Mouse (Mus musculus): ENCODE measurements around the gene Lmntd1. TPM values are rescaled to one million over a fixed set of nuclear protein-coding genes. Genes with fewer than 3 reads are reported as not detected.
"Not testable (repeated sequence)": the region's sequence is repeated elsewhere in the genome, so short reads cannot be mapped to it uniquely, and the experiment has no call there.

The Lmntd1 gene
- polyA plus RNA-seq, 1 experiment from 2014 or later, result not detected

DNA sequence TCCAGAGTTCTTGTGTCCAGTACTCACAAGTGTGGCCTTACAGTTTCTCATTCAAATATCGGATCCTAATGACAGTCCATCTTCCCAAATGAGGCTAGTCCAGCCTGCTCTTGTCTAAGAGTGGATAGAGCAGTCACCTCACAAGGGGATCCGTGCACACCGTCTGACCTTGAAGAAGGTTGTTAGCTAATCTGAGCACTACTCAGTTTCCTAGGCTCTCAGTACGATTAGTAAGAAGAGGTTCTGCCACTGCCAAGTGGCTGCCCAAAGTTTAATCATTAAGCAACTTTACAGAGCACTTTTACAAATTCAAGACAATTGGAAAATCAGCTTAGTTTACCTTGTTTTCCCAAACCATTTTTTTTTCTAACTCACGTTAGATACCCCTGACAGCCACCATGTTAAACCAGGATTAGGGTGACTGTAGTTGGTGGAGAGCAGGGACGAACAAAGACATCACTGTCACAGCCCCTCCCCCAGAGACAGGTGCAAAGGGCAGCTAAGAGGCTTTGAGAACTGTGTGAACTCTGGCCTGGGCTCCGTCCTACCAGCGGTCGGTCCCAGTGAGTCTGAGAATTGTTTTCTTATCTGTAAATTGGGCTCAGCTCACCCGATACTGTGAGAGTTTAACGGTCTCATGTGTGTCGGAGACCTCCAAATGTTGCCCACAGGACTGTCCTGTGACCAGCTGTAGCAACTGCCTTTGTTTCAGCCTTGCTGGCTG lies 275.4 kb downstream of the Lmntd1 start:
- no peaks in the 10 kb centered on the region for H3K9me3 ChIP-seq (replicated peaks)
- 55% methylated on average over 12 of the region's 12 CpGs for WGBS (ENCODE audit: insufficient replicate concordance)
- ATAC-seq (ENCODE audit: insufficient read depth), result no peak
- H3K9ac ChIP-seq, result no peak overlapping the region
- peak overlapping the region; percentile 88; the same call in 1 of the 2 replicates for H3K4me2 ChIP-seq
- H3K4me3 ChIP-seq (replicated peaks), result no peak overlapping the region
- peak overlapping the region; percentile 80 for H3K27ac ChIP-seq (replicated peaks)
- H3K4me1 ChIP-seq (replicated peaks), result peaks cover 28% of the 10 kb centered on the region
- H3K36me3 ChIP-seq (replicated peaks), result no peaks in the 10 kb centered on the region
- H3K27me3 ChIP-seq, result peaks cover 24% of the 10 kb centered on the region

DNA sequence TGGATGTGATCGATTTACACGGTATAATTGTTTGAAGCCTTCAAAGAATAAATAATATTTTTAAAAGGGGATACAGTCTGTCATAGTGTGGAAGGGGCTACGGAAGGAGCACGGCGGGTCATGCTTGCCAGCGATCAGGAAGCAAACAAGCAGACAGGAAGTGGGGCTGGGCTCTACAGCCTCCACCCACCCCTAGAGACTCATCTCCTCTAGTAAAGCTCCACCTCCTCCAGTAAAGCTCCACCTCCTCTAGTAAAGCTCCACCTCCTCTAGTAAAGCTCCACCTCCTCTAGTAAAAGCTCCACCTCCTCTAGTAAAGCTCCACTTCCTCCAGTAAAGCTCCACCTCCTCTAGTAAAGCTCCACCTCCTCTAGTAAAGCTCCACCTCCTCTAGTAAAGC lies 276.6 kb downstream of the Lmntd1 start:
- H3K36me3 ChIP-seq (replicated peaks); H3K9ac ChIP-seq; ATAC-seq (ENCODE audit: insufficient read depth); H3K9me3 ChIP-seq (replicated peaks); H3K4me2 ChIP-seq; H3K27ac ChIP-seq (replicated peaks); H3K4me3 ChIP-seq (replicated peaks): not testable (repeated sequence)
- Histone ChIP-seq H3K4me1 (replicated peaks) (peaks cover 28% of the 10 kb centered on the region), H3K27me3 (peaks cover 24% of the 10 kb centered on the region)
- WGBS (ENCODE audit: insufficient replicate concordance), result 66% methylated on average over 6 of the region's 6 CpGs

DNA sequence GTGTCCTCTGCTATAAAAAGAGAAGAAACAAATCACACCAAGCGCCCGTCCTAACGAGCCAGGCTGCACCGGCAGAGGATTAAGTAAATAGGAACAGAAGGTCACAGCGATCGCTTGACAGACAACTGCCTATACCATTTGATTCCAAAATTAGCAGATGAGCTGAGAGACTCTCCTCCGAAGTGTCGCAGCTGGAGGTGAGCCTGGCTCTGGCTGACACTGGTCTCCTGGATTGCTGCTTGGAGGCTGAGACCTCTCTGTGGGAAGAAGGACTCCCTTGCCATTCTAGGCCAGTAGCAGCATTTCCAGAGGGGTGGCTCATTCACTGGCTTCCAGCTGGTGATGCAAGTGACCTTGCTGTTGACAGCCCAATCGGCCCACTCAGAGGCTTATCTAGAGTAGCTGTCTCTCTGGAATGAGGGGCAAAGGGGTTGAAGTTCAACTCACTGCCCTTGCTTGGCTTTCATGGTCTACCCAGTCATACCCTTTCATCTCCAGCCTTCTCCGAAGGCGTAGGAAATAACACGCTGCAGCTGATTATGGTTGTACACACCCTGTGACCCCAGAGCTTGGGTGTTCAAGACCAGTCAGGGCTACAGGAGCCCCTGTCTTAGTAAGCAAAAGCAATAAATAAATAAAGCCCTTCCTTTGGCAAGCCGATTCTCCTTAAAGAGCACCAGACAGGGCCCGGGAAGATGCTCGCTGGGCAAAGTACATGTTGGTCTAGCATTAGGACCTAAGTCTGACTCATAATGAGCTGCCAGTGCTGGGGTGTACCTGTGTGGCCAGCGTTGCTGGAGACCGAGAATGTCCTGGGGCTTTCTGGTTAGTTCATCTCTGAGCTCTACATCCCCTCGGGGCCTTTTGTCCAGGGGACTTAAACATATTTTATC lies 278.0 kb downstream of the Lmntd1 start:
- H3K4me2 ChIP-seq, result no peak overlapping the region
- WGBS (ENCODE audit: insufficient replicate concordance), result 59% methylated on average over 18 of the region's 18 CpGs
- no peaks in the 10 kb centered on the region for H3K9me3 ChIP-seq (replicated peaks)
- H3K36me3 ChIP-seq (replicated peaks), result no peaks in the 10 kb centered on the region
- no peak overlapping the region for H3K9ac ChIP-seq
- H3K27me3 ChIP-seq, result peaks cover 24% of the 10 kb centered on the region
- no peak overlapping the region for H3K4me3 ChIP-seq (replicated peaks)
- no peak for ATAC-seq (ENCODE audit: insufficient read depth)
- peaks cover 22% of the 10 kb centered on the region for H3K4me1 ChIP-seq (replicated peaks)
- H3K27ac ChIP-seq (replicated peaks), result peak overlapping the region; percentile 81

DNA sequence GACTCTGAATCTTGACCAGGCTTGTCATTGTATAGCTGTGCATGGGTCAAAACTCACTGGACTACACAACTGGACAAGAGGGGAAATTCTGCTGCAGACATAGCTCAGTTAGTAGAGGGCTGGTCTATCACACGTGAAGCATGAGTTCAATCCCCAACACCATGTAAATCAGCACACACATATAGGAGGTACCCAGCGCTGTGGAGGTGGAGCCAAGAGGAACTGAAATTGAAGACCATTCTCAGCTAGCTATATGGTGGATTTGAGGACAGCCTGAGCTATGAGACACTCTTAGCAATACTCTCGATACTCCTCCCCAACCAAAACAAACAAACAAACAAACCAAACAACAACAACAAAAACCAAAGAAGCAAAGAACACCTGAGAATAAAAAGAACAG lies 279.9 kb downstream of the Lmntd1 start:
- Histone ChIP-seq H3K9ac (no peak overlapping the region), H3K4me1 (replicated peaks) (0 out of 2 replicates have a peak, but pooled peaks cover 5% of the 10 kb centered on the region), H3K9me3 (replicated peaks) (no peaks in the 10 kb centered on the region), H3K27ac (replicated peaks) (no peak overlapping the region), H3K27me3 (peaks cover 13% of the 10 kb centered on the region), H3K36me3 (replicated peaks) (no peaks in the 10 kb centered on the region), H3K4me3 (replicated peaks) (no peak overlapping the region), H3K4me2 (no peak overlapping the region)
- 58% methylated on average over 3 of the region's 3 CpGs for WGBS (ENCODE audit: insufficient replicate concordance)
- ATAC-seq (ENCODE audit: insufficient read depth), result no peak

DNA sequence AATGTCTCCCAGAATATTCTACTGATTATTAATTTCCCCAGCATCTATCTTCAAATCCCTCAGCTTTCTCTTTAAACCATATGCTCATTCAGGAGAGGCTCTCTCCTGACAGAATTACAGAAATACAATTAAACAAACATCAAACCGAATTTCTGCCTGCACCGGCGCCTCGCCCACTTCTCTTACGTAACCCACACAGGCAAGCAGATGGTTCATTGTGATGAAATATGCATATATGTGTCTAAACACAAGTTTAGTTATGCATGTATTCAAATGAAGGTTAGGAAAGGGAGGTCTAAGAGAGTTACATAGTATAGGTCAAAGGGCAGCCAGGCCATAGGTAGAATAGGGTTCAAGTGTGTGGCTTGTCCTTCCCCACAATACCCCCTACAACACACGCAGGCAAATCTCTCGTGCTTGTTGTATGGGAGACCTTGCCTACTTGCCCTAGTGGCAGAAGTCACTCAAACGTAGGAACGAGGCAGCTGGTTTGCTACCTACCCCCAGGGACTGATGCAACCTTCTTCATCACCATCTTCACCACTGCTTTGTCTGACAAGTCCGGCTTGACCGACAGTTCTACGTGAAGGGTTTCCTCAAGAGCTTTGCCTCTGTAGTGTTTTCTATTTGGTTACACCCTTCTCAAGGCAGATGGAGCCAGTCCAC lies 287.8 kb downstream of the Lmntd1 start:
- Histone ChIP-seq H3K27me3 (no peaks in the 10 kb centered on the region), H3K36me3 (replicated peaks) (no peaks in the 10 kb centered on the region), H3K4me2 (no peak overlapping the region), H3K9me3 (replicated peaks) (no peaks in the 10 kb centered on the region), H3K4me3 (replicated peaks) (no peak overlapping the region), H3K9ac (no peak overlapping the region), H3K27ac (replicated peaks) (no peak overlapping the region), H3K4me1 (replicated peaks) (peaks cover 12% of the 10 kb centered on the region; the same call in 1 of the 2 replicates)
- 65% methylated on average over 12 of the region's 12 CpGs for WGBS (ENCODE audit: insufficient replicate concordance)
- ATAC-seq (ENCODE audit: insufficient read depth), result no peak

DNA sequence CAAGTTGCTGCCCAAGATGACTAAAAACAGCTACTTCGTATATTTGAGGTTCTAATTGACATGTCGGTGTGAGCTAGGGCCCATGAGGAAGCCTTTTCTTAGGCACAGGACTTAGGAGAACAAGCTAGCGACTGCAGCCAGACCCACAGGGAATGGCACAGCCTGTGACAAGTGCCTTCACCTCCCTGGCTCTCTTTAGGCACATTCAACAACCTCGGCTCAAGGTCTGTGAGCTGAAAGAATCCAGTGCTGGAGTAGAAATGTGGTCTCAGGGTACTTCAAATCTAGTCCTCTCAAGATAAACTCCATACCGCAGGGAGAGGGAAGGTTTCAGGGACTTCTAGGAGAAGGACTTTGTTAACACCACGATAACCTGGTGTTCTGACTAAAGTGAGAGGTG lies 289.0 kb downstream of the Lmntd1 start:
- no peak overlapping the region for H3K9ac ChIP-seq
- H3K27me3 ChIP-seq, result no peaks in the 10 kb centered on the region
- H3K9me3 ChIP-seq (replicated peaks), result no peaks in the 10 kb centered on the region
- WGBS (ENCODE audit: insufficient replicate concordance), result 48% methylated on average over 6 of the region's 6 CpGs
- H3K4me1 ChIP-seq (replicated peaks), result peaks cover 12% of the 10 kb centered on the region; the same call in 1 of the 2 replicates
- H3K4me3 ChIP-seq (replicated peaks), result no peak overlapping the region
- no peaks in the 10 kb centered on the region for H3K36me3 ChIP-seq (replicated peaks)
- H3K4me2 ChIP-seq, result no peak overlapping the region
- no peak overlapping the region for H3K27ac ChIP-seq (replicated peaks)
- ATAC-seq (ENCODE audit: insufficient read depth), result no peak

DNA sequence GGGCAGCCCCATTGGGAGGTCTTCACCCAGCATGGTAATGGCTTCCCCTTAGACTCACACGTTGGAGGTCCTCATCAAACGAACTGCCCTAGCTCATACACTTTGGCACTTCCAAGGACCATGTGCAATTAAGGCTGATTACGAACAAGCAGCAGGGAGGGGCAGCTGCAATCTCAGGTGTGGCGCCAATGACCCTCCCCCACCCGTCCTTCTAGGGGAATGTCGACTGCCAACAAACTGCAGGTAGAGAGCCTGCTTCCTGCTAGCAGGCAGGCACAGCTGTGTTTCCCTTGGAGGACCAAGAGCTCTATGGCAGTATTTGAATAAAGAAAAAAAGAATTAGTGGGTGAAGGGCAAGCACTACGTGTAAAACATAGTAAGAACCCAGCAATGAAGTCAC lies 289.6 kb downstream of the Lmntd1 start:
- H3K4me2 ChIP-seq, result no peak overlapping the region
- no peaks in the 10 kb centered on the region for H3K27me3 ChIP-seq
- no peaks in the 10 kb centered on the region for H3K9me3 ChIP-seq (replicated peaks)
- no peaks in the 10 kb centered on the region for H3K36me3 ChIP-seq (replicated peaks)
- ATAC-seq (ENCODE audit: insufficient read depth), result no peak
- H3K27ac ChIP-seq (replicated peaks), result no peak overlapping the region
- H3K9ac ChIP-seq, result no peak overlapping the region
- peaks cover 12% of the 10 kb centered on the region; the same call in 1 of the 2 replicates for H3K4me1 ChIP-seq (replicated peaks)
- no peak overlapping the region for H3K4me3 ChIP-seq (replicated peaks)
- 43% methylated on average over 7 of the region's 7 CpGs for WGBS (ENCODE audit: insufficient replicate concordance)

DNA sequence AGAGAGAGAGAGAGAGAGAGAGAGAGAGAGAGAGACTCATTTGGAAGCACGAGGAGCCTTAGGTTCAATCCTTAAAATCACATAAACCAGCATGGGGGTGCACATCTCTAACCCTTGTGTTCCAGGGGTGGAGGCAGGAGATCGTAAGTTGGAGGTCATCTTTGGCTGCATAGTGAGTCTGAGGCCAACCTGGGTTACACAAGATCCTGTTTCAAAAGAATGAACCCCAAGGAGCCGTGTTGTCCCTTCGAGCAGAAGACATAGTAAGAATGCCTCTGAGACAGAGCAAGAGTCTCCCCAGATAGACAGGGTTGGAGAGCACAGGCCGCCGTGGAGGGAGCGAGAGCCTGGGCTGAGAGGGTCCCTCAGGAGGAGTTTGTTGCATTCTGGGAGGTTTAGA lies 291.9 kb downstream of the Lmntd1 start:
- no peak overlapping the region for H3K4me3 ChIP-seq (replicated peaks)
- no peaks in the 10 kb centered on the region for H3K27me3 ChIP-seq
- ATAC-seq (ENCODE audit: insufficient read depth), result no peak
- 0 out of 2 replicates have a peak, but pooled peaks cover 7% of the 10 kb centered on the region for H3K4me1 ChIP-seq (replicated peaks)
- H3K9me3 ChIP-seq (replicated peaks), result no peaks in the 10 kb centered on the region
- no peak overlapping the region for H3K4me2 ChIP-seq
- WGBS (ENCODE audit: insufficient replicate concordance), result 65% methylated on average over 7 of the region's 7 CpGs
- H3K27ac ChIP-seq (replicated peaks), result no peak overlapping the region
- no peak overlapping the region for H3K9ac ChIP-seq
- no peaks in the 10 kb centered on the region for H3K36me3 ChIP-seq (replicated peaks)

DNA sequence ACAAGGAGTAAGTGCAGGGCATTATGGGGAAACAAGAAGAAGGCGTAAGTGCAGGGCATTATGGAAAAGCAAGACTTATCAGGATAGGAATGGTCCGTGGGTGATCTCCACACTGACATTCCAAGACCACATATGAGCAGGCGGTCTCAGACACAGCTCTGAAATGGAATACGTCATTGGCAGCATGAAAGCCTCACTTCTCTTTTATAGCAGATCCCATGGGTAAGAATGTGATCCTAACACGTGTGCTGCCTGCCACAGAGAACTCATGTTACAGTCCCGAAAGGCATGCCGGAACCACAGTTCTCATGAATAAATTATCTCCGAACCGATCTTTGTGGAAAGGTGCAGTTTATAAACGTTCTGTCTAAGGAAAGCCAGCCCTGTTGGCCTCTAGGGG lies 294.0 kb downstream of the Lmntd1 start:
- Histone ChIP-seq H3K9ac (no peak overlapping the region), H3K27me3 (no peaks in the 10 kb centered on the region), H3K4me1 (replicated peaks) (peaks cover 11% of the 10 kb centered on the region; the same call in 1 of the 2 replicates), H3K4me3 (replicated peaks) (no peak overlapping the region), H3K9me3 (replicated peaks) (no peaks in the 10 kb centered on the region), H3K36me3 (replicated peaks) (no peaks in the 10 kb centered on the region), H3K4me2 (no peak overlapping the region), H3K27ac (replicated peaks) (no peak overlapping the region)
- WGBS (ENCODE audit: insufficient replicate concordance), result 75% methylated on average over 10 of the region's 10 CpGs
- ATAC-seq (ENCODE audit: insufficient read depth), result no peak
